Mouse (Mus musculus): ENCODE results near the gene Amacr.

DNA sequence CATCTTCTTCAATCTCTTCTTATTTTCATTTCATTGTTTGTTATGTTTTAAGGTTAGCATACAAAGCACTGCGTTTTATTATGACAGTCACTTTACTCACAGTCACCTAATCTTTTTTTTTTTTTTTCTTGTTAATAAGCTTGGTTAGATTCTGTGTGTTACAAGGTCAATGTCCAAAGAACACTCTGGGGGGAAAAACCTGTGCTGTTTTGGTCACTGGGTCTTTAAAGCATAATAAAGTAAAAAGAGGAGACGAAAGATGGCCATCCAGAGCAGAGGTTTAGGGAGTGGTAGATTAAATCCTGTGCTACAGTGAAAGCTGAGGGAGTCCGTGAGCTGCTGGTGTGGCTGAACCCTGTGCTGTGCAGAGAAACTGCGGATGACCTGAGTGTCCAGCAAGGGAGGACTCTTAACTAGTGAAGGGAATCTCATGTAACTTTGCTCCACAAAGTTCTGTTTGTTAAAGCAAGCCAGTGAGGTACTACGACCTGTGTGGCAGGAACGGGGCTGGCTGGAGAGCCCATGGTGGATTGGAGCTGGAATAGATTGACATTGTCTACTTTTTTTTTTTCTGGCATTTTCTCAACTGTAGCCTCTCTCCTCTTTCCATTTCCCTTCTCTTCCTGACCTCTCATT lies 27.1 kb upstream of the Amacr start:
- no peak for TF ChIP-seq CTCF (IDR thresholded peaks at IDR 0.05; ENCODE audit: low read depth)
- TF ChIP-seq EP300 (optimal IDR thresholded peaks at IDR 0.05): no peak

Data from stomach, postnatal 0 days (tissue).